Mouse (Mus musculus) intestine, postnatal 0 days (tissue): ENCODE measurements at regions not wholly inside any gene's neighbourhood (a gene's known extent, or its start where the extent isn't known, plus 50 kb on each side); places are given as distances from the start of the nearest gene placed in this dataset.

ENCODE experiments used
- ATAC-seq: fragments of 200-750 bp; cut with Nextera tagmentation; 2 replicates; pipeline ENCODE4 v1.8.0; 2017; ENCODE audit warnings: mild to moderate bottlenecking, moderate TSS enrichment, moderate library complexity
- H3K27ac ChIP-seq: fragments of 300-500 bp; sonication (generic); 2 replicates; pipeline ENCODE4 v1.5.1; 2014; ENCODE audit warnings: mild to moderate bottlenecking, low read depth, low read length, moderate library complexity
- H3K27me3 ChIP-seq: fragments of 300-500 bp; sonication (generic); replicated peaks from 2 replicates; pipeline ENCODE4 v1.6.1; 2014; ENCODE audit warnings: low read length, mixed read lengths; ENCODE audit not compliant: control insufficient read depth, insufficient read depth
- H3K36me3 ChIP-seq: fragments of 300-500 bp; sonication (generic); 2 replicates; pipeline ENCODE4 v1.6.1; 2014; ENCODE audit warnings: mild to moderate bottlenecking, moderate library complexity; ENCODE audit not compliant: control insufficient read depth, insufficient read depth
- H3K4me1 ChIP-seq: fragments of 300-500 bp; sonication (generic); replicated peaks from 2 replicates; pipeline ENCODE4 v1.6.1; 2014; ENCODE audit warnings: antibody characterized with exemption, low read length, mixed read lengths; ENCODE audit not compliant: control insufficient read depth, insufficient read depth
- H3K4me2 ChIP-seq: fragments of 300-500 bp; sonication (generic); replicated peaks from 2 replicates; pipeline ENCODE4 v1.6.1; 2014; ENCODE audit warnings: low read depth, mild to moderate bottlenecking, moderate library complexity
- H3K4me3 ChIP-seq: fragments of 300-500 bp; sonication (generic); 2 replicates; pipeline ENCODE4 v1.5.1; 2014; ENCODE audit warnings: low read depth, low read length
- H3K9ac ChIP-seq: fragments of 300-500 bp; sonication (generic); 2 replicates; pipeline ENCODE4 v1.6.1; 2014; ENCODE audit warnings: mild to moderate bottlenecking, low read depth, low read length
- H3K9me3 ChIP-seq: fragments of 300-500 bp; sonication (generic); 2 replicates; pipeline ENCODE4 v1.6.1; 2016; ENCODE audit warnings: mixed run types; ENCODE audit not compliant: control insufficient read depth
- CTCF ChIP-seq: sonication (generic); IDR thresholded peaks from 2 replicates; pipeline ENCODE4 v1.5.1; 2016; ENCODE audit warnings: low read depth, mild to moderate bottlenecking, control low read depth, antibody characterized with exemption, moderate library complexity
- WGBS: fragments of 180-500 bp; shearing (Covaris S2); extraction: QIAGEN DNeasy Blood & Tissue Kit; methylation state at CpG from one replicate; pipeline ENCODE4 v1.1.7; 2014; 5-methylcytosine and 5-hydroxymethylcytosine counted together

- WGBS = 88% methylated on average over 10 of the region's 10 CpGs
- ATAC-seq = no peak
- Histone ChIP-seq H3K4me2 (no peak overlapping the region), H3K4me3 (no peak overlapping the region), H3K27ac (no peak overlapping the region), H3K9me3 (no peaks in the 10 kb centered on the region), H3K36me3 (no peaks in the 10 kb centered on the region), H3K9ac (no peak overlapping the region), H3K4me1 (0 out of 2 replicates have a peak, but pooled peaks cover 3% of the 10 kb centered on the region), H3K27me3 (no peaks in the 10 kb centered on the region)
- no peak for TF ChIP-seq CTCF
Observed at GRCm38 (mm10) chr1:156989149-156989785, 49.8 kb upstream of the Ralgps2 start.
